Mouse (Mus musculus): ENCODE measurements around the gene Tspan31. TPM values are rescaled to one million over a fixed set of nuclear protein-coding genes. Genes with fewer than 3 reads are reported as not detected.
A peak's percentile ranks its signal among the peaks of the same experiment; 100 is the strongest.
"Not testable (repeated sequence)": the region's sequence is repeated elsewhere in the genome, so short reads cannot be mapped to it uniquely, and the experiment has no call there.

Tspan31 gene
- polyA plus RNA-seq, 1 experiment from 2014 or later: 93.6 TPM

DNA sequence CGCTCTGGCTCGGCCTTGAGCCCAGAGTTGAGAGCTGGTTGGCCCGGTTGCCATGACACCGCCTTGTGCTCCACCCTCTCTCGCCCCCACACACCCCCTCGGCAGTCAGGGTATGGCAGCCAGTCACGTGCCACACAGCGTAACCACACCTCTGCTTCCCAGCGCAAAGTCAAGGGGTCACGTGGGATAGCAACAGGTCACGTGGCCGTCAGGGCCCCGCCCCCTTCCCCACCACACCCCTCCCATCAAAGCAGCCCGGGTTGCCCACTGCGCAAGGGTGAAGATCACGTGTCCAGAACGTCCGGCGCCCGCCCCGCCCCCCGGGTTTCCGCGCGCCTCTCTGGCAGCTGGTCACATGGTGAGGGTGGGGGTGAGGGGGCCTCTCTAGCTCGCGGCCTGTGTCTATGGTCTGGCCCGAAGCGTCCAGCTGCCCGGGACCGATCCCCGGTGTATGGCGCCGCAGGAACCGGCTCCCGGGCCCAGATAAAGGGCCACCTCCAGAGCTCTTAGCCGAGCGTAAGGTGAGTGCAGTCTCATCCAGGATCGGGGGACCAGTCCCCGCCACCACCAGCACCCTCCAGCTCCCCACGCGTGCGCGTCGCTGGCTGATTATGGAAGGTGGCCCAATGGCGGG, 6.7 kb downstream of the Tspan31 start, which contains the start of gene Cdk4:
TSS of gene Cdk4 (plus strand) at position 296 of the 634 bp plus-strand sequence.
- H3K27ac ChIP-seq (ENCODE audit: low read depth, low read length): peak within 1 kb of the TSS; percentile 91
- H3K36me3 ChIP-seq (ENCODE audit: control insufficient read depth, insufficient read depth, low read length): peaks cover 37% of the 10 kb centered on the region
- H3K27me3 ChIP-seq (ENCODE audit: control insufficient read depth, insufficient read depth, low read length): no peaks in the 10 kb centered on the region
- WGBS: under 1% methylated on average over 45 of the region's 46 CpGs
- peaks cover 21% of the 10 kb centered on the region for H3K4me1 ChIP-seq (ENCODE audit: control insufficient read depth, insufficient read depth, low read length)
- ATAC-seq (ENCODE audit: low read depth): peak; percentile 88
- H3K4me3 ChIP-seq (ENCODE audit: low read depth, low read length): peak within 1 kb of the TSS; percentile 84
- peak within 1 kb of the TSS; percentile 98 for H3K9ac ChIP-seq (replicated peaks; ENCODE audit: low read depth, low read length)
- H3K9me3 ChIP-seq (ENCODE audit: control insufficient read depth, low read length): no peaks in the 10 kb centered on the region
- H3K4me2 ChIP-seq (ENCODE audit: low read depth, low read length): peak within 1 kb of the TSS; percentile 86

DNA sequence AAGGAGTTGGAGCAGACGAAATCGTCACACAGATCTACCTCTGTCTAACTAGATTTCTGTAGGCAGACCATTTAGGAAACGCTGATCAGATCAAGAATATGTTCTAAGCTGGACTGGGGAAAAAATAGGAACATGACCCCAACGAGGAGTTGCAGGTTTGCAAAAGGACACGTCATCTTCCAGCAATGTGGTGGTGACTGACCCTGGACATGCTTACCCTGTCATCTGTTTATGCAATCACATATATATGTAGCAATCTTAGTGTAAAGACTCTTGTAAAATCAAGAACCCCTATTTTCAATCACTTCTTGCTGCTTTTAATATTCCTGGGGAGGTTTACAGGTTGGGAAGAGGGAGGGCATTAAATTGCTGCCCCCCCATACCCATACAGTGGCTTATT, 7.6 kb downstream of the Tspan31 start:
- peaks cover 18% of the 10 kb centered on the region for H3K4me1 ChIP-seq (ENCODE audit: control insufficient read depth, insufficient read depth, low read length)
- 84% methylated on average over 5 of the region's 5 CpGs for WGBS
- H3K4me3 ChIP-seq (ENCODE audit: low read depth, low read length): no peak overlapping the region
- peaks cover 29% of the 10 kb centered on the region for H3K36me3 ChIP-seq (ENCODE audit: control insufficient read depth, insufficient read depth, low read length)
- H3K9ac ChIP-seq (replicated peaks; ENCODE audit: low read depth, low read length): no peak overlapping the region
- H3K27me3 ChIP-seq (ENCODE audit: control insufficient read depth, insufficient read depth, low read length): no peaks in the 10 kb centered on the region
- H3K27ac ChIP-seq (ENCODE audit: low read depth, low read length): peak overlapping the region; percentile 52; the same call in 1 of the 2 replicates
- peak overlapping the region; percentile 31 for H3K4me2 ChIP-seq (ENCODE audit: low read depth, low read length)
- no peaks in the 10 kb centered on the region for H3K9me3 ChIP-seq (ENCODE audit: control insufficient read depth, low read length)
- ATAC-seq (ENCODE audit: low read depth): no peak

DNA sequence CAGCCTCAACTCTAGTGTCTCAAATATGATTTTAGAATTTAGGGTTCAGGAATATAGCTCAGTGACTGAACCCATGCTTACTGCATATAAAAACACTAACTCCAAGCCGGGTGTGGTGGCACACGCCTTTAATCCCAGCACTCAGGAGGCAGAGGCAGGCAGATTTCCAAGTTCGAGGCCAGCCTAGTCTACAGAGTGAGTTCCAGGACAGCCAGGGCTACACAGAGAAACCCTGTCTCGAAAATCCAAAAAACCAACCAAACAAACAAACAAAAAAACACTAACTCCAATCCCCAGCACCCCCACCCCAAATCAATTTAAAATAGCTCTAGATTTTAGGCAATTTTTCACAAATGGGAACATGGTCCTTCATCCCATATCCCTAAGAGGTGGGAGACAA, 8.0 kb downstream of the Tspan31 start:
- not testable (repeated sequence) for ATAC-seq (ENCODE audit: low read depth); H3K4me3 ChIP-seq (ENCODE audit: low read depth, low read length); H3K9ac ChIP-seq (replicated peaks; ENCODE audit: low read depth, low read length); H3K4me2 ChIP-seq (ENCODE audit: low read depth, low read length); H3K9me3 ChIP-seq (ENCODE audit: control insufficient read depth, low read length); H3K27me3 ChIP-seq (ENCODE audit: control insufficient read depth, insufficient read depth, low read length); H3K27ac ChIP-seq (ENCODE audit: low read depth, low read length)
- H3K36me3 ChIP-seq (ENCODE audit: control insufficient read depth, insufficient read depth, low read length): peaks cover 25% of the 10 kb centered on the region
- H3K4me1 ChIP-seq (ENCODE audit: control insufficient read depth, insufficient read depth, low read length): peaks cover 18% of the 10 kb centered on the region
- 95% methylated on average over 4 of the region's 4 CpGs for WGBS

DNA sequence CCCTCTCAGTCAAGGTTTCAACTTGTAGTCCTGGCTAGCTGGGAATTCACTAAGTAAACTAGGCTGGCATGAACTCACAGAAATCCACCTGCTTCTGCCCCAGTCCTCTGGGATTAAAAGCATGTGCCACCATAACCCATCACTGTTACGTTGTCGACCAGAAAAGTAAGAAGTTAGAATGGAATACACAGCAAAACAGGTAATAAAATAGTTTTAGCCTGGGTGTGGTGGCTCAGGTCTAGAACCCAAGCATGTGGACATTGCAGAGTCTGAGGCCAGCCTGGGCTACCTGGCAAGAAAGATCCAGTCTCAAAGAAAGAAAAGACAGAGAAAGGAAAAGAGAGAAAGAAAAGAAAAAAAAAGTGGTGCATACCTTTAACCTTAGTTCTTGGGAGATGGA, 8.6 kb downstream of the Tspan31 start:
- H3K4me1 ChIP-seq (ENCODE audit: control insufficient read depth, insufficient read depth, low read length): peaks cover 18% of the 10 kb centered on the region
- peak overlapping the region; percentile 79 for H3K4me3 ChIP-seq (ENCODE audit: low read depth, low read length)
- H3K27ac ChIP-seq (ENCODE audit: low read depth, low read length): peak overlapping the region; percentile 96
- peak overlapping the region; percentile 79; the same call in 1 of the 2 replicates for H3K4me2 ChIP-seq (ENCODE audit: low read depth, low read length)
- peaks cover 21% of the 10 kb centered on the region for H3K36me3 ChIP-seq (ENCODE audit: control insufficient read depth, insufficient read depth, low read length)
- ATAC-seq (ENCODE audit: low read depth): no peak
- no peaks in the 10 kb centered on the region for H3K9me3 ChIP-seq (ENCODE audit: control insufficient read depth, low read length)
- WGBS: 69% methylated on average over 2 of the region's 2 CpGs
- H3K27me3 ChIP-seq (ENCODE audit: control insufficient read depth, insufficient read depth, low read length): no peaks in the 10 kb centered on the region
- no peak overlapping the region for H3K9ac ChIP-seq (replicated peaks; ENCODE audit: low read depth, low read length)

DNA sequence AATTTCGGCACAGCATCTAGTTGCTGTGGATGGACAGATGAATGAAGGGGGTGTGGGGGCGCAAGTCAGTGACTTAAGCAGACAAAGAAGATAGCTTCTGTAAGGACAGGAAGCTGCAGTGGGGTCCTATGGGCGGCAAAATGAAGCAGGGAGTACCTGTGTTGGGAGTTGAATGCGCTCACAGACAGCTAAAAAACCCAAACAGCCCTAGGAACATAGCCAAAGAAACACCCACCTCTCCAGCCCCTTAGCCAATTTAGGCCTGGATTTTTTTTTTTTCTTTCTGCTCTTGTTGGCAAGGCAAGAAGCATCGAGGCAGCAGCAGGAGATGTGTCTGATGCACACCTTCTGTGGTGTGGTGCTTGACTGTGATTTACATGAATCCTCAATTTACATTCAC, 9.0 kb downstream of the Tspan31 start:
- peaks cover 18% of the 10 kb centered on the region for H3K4me1 ChIP-seq (ENCODE audit: control insufficient read depth, insufficient read depth, low read length)
- H3K27me3 ChIP-seq (ENCODE audit: control insufficient read depth, insufficient read depth, low read length): no peaks in the 10 kb centered on the region

DNA sequence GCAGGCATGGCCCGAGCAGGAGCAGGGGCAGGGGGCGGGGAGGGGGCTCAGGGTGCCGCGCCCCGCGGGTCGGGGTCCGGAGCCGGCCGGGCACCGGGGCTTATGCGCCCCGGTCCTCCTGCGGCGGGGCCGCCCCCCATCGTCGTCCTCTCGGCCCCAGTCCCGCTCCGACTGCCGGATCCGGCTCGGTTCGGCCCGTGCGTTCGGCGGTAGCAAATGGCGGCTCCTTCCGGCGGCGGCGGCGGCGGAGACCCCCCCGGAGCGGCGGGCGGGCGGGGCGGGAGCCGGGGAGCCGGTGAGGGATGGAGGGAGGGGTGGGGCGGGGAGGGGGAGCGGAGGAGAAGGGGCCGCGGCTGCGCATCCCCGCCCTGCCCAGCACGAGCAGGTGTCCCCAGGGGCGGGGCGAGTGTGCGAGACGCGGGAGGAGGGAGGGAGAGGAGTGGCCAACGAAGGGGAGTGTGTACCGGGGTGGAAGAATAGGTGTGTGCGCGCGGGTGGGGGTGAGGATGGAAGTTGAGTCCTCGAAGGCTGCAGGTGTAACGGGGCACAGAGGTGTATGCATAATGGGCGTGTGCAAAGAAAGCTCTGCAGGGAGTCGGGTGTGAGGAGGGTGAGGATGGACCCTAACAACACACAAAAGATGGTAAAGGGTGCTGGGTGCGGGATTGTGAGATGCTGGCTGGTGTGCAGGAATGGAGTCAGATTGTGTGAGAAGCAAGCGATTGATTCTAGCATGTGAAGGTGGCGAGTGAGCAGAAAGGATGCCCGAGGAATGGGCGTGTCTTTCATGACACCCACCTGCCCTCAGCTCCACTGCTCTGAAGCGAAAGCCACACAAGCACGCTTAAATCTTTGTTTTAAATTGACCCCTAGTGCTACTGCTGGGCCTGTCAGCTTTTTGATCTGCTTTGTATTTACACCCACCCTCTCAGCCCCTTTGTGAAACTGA, 9.8 kb downstream of the Tspan31 start, which contains the start of gene March9:
TSS of gene March9 (minus strand) at position 217 of the 949 bp plus-strand sequence.
- under 1% methylated on average over 64 of the region's 72 CpGs for WGBS
- Histone ChIP-seq H3K27me3 (ENCODE audit: control insufficient read depth, insufficient read depth, low read length) (no peaks in the 10 kb centered on the region), H3K4me3 (ENCODE audit: low read depth, low read length) (peak within 1 kb of the TSS; percentile 79), H3K9ac (replicated peaks; ENCODE audit: low read depth, low read length) (peak within 1 kb of the TSS; percentile 96), H3K36me3 (ENCODE audit: control insufficient read depth, insufficient read depth, low read length) (peaks cover 21% of the 10 kb centered on the region), H3K27ac (ENCODE audit: low read depth, low read length) (peak within 1 kb of the TSS; percentile 96), H3K4me1 (ENCODE audit: control insufficient read depth, insufficient read depth, low read length) (peaks cover 20% of the 10 kb centered on the region), H3K9me3 (ENCODE audit: control insufficient read depth, low read length) (no peaks in the 10 kb centered on the region), H3K4me2 (ENCODE audit: low read depth, low read length) (peak within 1 kb of the TSS; percentile 79)
- peak; percentile 41 for ATAC-seq (ENCODE audit: low read depth)

More for the DNA sequence above, 9.0 kb downstream of the Tspan31 start:
- WGBS: 20% methylated on average over 5 of the region's 5 CpGs
- H3K4me3 ChIP-seq (ENCODE audit: low read depth, low read length): peak overlapping the region; percentile 79
- H3K36me3 ChIP-seq (ENCODE audit: control insufficient read depth, insufficient read depth, low read length): peaks cover 21% of the 10 kb centered on the region
- H3K4me2 ChIP-seq (ENCODE audit: low read depth, low read length): peak overlapping the region; percentile 79
- peak overlapping the region; percentile 96 for H3K27ac ChIP-seq (ENCODE audit: low read depth, low read length)
- no peak for ATAC-seq (ENCODE audit: low read depth)
- peak overlapping the region; percentile 96 for H3K9ac ChIP-seq (replicated peaks; ENCODE audit: low read depth, low read length)
- no peaks in the 10 kb centered on the region for H3K9me3 ChIP-seq (ENCODE audit: control insufficient read depth, low read length)

DNA sequence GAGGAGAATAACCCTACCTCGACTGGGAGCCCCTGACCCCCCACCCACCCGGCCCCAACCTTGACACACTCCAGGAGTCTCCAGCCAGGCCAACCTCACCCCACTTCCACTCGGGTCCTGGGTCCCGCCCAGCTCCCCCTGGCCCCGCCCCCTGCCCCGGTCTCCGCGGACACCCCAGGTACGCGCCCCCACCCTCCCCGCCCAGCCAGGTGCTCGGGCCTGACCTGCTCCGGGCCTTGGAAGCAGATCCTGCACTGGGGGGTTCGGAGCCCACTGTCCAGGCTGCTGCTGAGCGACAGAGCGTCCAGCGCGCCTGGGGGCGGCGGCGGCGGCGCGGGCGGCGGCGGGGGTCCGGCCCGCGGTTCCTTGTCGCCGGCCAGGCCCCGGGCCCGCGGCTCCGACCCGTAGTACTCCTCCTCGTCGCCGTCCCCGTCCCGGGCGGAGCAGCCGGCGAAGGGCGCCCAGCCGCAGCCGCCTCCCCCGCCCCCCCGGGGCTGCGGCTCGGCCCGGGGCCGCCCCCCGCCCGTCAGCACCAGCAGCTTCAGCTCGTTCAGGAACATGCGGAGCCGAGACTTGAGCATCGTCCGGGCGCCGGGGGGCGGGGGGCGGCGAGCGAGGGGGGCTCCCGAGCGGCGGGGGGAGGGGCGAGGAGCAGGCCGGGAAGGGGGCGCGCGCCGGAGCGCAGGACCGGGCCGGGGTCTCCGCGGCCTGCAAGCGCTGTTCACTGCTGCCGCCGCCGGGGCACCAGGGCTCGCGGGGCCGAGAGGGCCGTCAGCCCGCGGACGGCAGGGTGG, 10.7 kb downstream of the Tspan31 start:
- peaks cover 12% of the 10 kb centered on the region for H3K4me1 ChIP-seq (ENCODE audit: control insufficient read depth, insufficient read depth, low read length)
- no peak for ATAC-seq (ENCODE audit: low read depth)

DNA sequence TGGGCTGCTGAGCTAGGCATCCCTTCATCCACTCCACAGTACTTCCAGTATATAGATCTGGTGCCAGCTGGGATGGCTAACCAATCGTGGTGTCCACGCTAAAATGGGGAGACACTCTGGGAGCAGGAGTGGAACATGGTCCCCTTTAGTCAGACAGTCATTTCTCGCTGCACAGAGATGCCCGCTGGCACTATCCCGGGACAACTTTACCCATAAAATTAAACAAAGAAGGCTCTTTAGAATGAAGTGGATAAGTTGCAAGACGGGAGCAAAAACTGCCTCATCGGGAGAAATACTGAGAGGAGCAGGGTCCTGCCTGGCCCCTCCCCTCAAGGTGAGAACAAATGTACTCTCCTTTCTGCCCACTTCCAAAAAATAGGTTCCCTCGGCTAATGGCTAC, 11.4 kb downstream of the Tspan31 start:
- no peak overlapping the region for H3K27ac ChIP-seq (ENCODE audit: low read depth, low read length)
- WGBS: 3% methylated on average over 8 of the region's 8 CpGs

More for the DNA sequence above, 10.7 kb downstream of the Tspan31 start:
- Histone ChIP-seq H3K4me2 (ENCODE audit: low read depth, low read length) (peak overlapping the region; percentile 79), H3K9me3 (ENCODE audit: control insufficient read depth, low read length) (no peaks in the 10 kb centered on the region), H3K9ac (replicated peaks; ENCODE audit: low read depth, low read length) (peak overlapping the region; percentile 96), H3K27ac (ENCODE audit: low read depth, low read length) (peak overlapping the region; percentile 96), H3K36me3 (ENCODE audit: control insufficient read depth, insufficient read depth, low read length) (peaks cover 19% of the 10 kb centered on the region), H3K4me3 (ENCODE audit: low read depth, low read length) (peak overlapping the region; percentile 79), H3K27me3 (ENCODE audit: control insufficient read depth, insufficient read depth, low read length) (no peaks in the 10 kb centered on the region)
- WGBS: under 1% methylated on average over 50 of the region's 92 CpGs

More for the DNA sequence above, 11.4 kb downstream of the Tspan31 start:
- Histone ChIP-seq H3K4me3 (ENCODE audit: low read depth, low read length) (peak overlapping the region; percentile 79), H3K36me3 (ENCODE audit: control insufficient read depth, insufficient read depth, low read length) (peaks cover 22% of the 10 kb centered on the region), H3K9me3 (ENCODE audit: control insufficient read depth, low read length) (no peaks in the 10 kb centered on the region), H3K9ac (replicated peaks; ENCODE audit: low read depth, low read length) (peak overlapping the region; percentile 96), H3K4me2 (ENCODE audit: low read depth, low read length) (peak overlapping the region; percentile 79), H3K4me1 (ENCODE audit: control insufficient read depth, insufficient read depth, low read length) (peaks cover 12% of the 10 kb centered on the region), H3K27me3 (ENCODE audit: control insufficient read depth, insufficient read depth, low read length) (no peaks in the 10 kb centered on the region)
- no peak for ATAC-seq (ENCODE audit: low read depth)

All from neural tube, embryonic 14.5 days (tissue).